Mouse (Mus musculus): Measurements from ENCODE around the gene Gtsf1. TPM values are rescaled to one million over a fixed set of nuclear protein-coding genes. Genes with fewer than 3 reads are reported as not detected.
A peak's percentile ranks its signal among the peaks of the same experiment; 100 is the strongest.
"Not testable (repeated sequence)": the region's sequence is repeated elsewhere in the genome, so short reads cannot be mapped to it uniquely, and the experiment has no call there.

The Gtsf1 gene
- polyA plus RNA-seq, 1 experiment from 2014 or later: not detected

GRCm38 (mm10) chr15:103448369-103448768, 18.1 kb upstream of the Gtsf1 start, which contains the start of gene Gtsf2:
Gene Gtsf2, minus strand, starts transcription at chr15:103448469.
- WGBS: 29% methylated on average over 3 of the region's 3 CpGs
- Histone ChIP-seq H3K9ac (no peak within 1 kb of the TSS), H3K27ac (no peak within 1 kb of the TSS), H3K27me3 (ENCODE audit: control insufficient read depth, insufficient read depth, low read length) (no peaks in the 10 kb centered on the region), H3K4me2 (replicated peaks) (no peak within 1 kb of the TSS), H3K9me3 (ENCODE audit: control insufficient read depth, low read length) (no peaks in the 10 kb centered on the region), H3K4me3 (replicated peaks; ENCODE audit: low read length) (no peak within 1 kb of the TSS), H3K4me1 (replicated peaks; ENCODE audit: control insufficient read depth, insufficient read depth, low read length) (no peaks in the 10 kb centered on the region), H3K36me3 (replicated peaks; ENCODE audit: control insufficient read depth, insufficient read depth) (no peaks in the 10 kb centered on the region)
- DNase-seq (ENCODE audit: low spot score) (no peak), ATAC-seq (ENCODE audit: low FRiP score) (no peak)

DNA sequence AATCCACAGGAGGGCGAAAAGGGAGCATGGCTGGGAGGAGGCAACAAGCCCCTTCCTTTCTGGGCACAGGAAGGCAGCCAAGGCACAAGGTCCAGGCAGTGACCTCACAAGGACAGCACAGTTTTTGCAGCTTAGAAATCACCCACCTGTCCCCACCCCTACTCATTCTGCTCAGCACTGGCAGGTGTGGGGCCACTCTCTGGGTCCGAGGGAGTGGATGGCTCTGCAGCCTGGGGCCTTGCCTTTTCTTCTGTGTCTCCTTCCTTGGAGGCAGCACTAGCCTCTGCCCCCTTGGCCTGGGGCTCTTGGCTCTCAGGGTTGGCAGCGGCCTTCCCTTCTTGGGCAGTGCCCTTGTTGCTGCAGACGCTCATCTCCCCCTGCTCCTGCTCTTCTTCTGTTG, 15.7 kb upstream of the Gtsf1 start:
- 88% methylated on average over 4 of the region's 4 CpGs for WGBS

DNA sequence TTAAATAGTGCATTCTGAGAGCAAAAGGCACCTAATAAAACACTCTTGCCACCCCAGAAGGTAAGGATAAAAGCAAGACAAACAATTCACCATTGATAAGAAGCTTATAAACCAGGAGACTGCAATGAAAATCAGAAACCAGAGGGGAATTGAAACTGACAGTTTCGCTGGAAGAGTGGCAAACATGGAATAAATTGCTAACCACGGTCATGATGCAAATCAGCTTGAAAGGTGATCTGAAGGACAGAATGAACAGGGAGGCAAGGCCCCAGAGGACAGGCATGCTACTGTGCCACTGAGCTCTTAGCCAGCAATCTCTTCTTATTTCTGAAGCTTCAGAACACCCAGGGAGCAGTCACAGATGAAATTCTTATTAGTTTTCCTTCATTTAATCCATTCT, 3.3 kb downstream of the Gtsf1 start:
- H3K27ac ChIP-seq: peak overlapping the region; percentile 51; the same call in 1 of the 2 replicates
- H3K27me3 ChIP-seq (ENCODE audit: control insufficient read depth, insufficient read depth, low read length): no peaks in the 10 kb centered on the region
- no peak overlapping the region for H3K9ac ChIP-seq
- no peaks in the 10 kb centered on the region for H3K9me3 ChIP-seq (ENCODE audit: control insufficient read depth, low read length)
- 0 out of 2 replicates have a peak, but pooled peaks cover 3% of the 10 kb centered on the region for H3K4me1 ChIP-seq (replicated peaks; ENCODE audit: control insufficient read depth, insufficient read depth, low read length)
- H3K4me2 ChIP-seq (replicated peaks): no peak overlapping the region
- DNase-seq (ENCODE audit: low spot score) (peak; percentile 25), ATAC-seq (ENCODE audit: low FRiP score) (no peak)
- WGBS: 32% methylated on average over 2 of the region's 2 CpGs
- no peak overlapping the region for H3K4me3 ChIP-seq (replicated peaks; ENCODE audit: low read length)
- H3K36me3 ChIP-seq (replicated peaks; ENCODE audit: control insufficient read depth, insufficient read depth): no peaks in the 10 kb centered on the region

More for the DNA sequence above, 15.7 kb upstream of the Gtsf1 start:
- not testable (repeated sequence) for DNase-seq (ENCODE audit: low spot score); H3K9ac ChIP-seq; H3K4me3 ChIP-seq (replicated peaks; ENCODE audit: low read length); H3K36me3 ChIP-seq (replicated peaks; ENCODE audit: control insufficient read depth, insufficient read depth); H3K9me3 ChIP-seq (ENCODE audit: control insufficient read depth, low read length); H3K4me1 ChIP-seq (replicated peaks; ENCODE audit: control insufficient read depth, insufficient read depth, low read length); H3K27ac ChIP-seq; H3K27me3 ChIP-seq (ENCODE audit: control insufficient read depth, insufficient read depth, low read length); ATAC-seq (ENCODE audit: low FRiP score); H3K4me2 ChIP-seq (replicated peaks)

GRCm38 (mm10) chr15:103405586-103405985, 24.7 kb downstream of the Gtsf1 start:
- H3K27ac ChIP-seq; H3K4me2 ChIP-seq (replicated peaks); H3K9ac ChIP-seq; H3K4me1 ChIP-seq (replicated peaks; ENCODE audit: control insufficient read depth, insufficient read depth, low read length); H3K9me3 ChIP-seq (ENCODE audit: control insufficient read depth, low read length); H3K27me3 ChIP-seq (ENCODE audit: control insufficient read depth, insufficient read depth, low read length); H3K36me3 ChIP-seq (replicated peaks; ENCODE audit: control insufficient read depth, insufficient read depth); ATAC-seq (ENCODE audit: low FRiP score); DNase-seq (ENCODE audit: low spot score); H3K4me3 ChIP-seq (replicated peaks; ENCODE audit: low read length): not testable (repeated sequence)
- 87% methylated on average over 2 of the region's 3 CpGs for WGBS

DNA sequence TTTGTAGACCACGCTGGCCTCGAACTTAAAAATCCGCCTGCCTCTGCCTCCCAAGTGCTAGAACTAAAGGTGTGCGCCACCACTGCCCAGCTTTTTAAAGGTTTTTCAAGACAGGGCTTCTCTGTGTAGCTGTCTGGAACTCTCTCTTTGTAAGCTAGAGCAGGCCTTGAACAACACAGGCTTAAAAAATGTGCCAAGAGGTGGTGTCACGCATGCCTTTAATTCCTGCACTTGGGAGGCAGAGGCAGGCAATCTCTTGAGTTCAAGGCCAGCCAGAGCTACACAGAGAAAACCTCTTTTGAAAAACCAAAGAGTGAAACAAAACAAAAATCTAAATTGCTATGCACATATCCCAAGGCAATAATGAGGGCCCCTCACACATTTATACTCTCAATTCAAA, 28.9 kb downstream of the Gtsf1 start:
- H3K9me3 ChIP-seq (ENCODE audit: control insufficient read depth, low read length): no peaks in the 10 kb centered on the region
- ATAC-seq (ENCODE audit: low FRiP score): no peak
- WGBS: 94% methylated on average over 5 of the region's 5 CpGs

DNA sequence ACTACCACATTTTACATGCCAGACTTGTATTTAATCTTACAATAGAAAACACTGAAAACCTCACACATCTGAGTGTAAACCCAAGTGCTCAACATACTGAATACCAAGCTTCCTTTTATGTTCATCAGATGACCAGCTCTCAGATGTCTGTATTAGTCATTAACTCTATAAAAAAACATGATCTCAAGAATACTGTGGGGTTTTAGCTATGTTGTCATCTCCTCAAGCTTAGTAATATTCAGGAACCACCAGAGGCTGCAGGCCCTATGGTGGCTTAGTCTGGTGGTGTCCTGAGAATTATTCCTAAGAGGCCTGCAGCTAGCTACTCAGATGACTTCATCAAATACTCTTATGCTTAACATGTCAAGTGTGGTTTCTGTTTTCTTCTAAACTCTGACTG, 36.7 kb downstream of the Gtsf1 start:
- no peaks in the 10 kb centered on the region for H3K9me3 ChIP-seq (ENCODE audit: control insufficient read depth, low read length)
- no peaks in the 10 kb centered on the region for H3K36me3 ChIP-seq (replicated peaks; ENCODE audit: control insufficient read depth, insufficient read depth)
- DNase-seq (ENCODE audit: low spot score) (no peak), ATAC-seq (ENCODE audit: low FRiP score) (no peak)
- H3K27me3 ChIP-seq (ENCODE audit: control insufficient read depth, insufficient read depth, low read length): no peaks in the 10 kb centered on the region
- no peak overlapping the region for H3K4me3 ChIP-seq (replicated peaks; ENCODE audit: low read length)
- no peak overlapping the region for H3K9ac ChIP-seq
- no peak overlapping the region for H3K4me2 ChIP-seq (replicated peaks)
- no peaks in the 10 kb centered on the region for H3K4me1 ChIP-seq (replicated peaks; ENCODE audit: control insufficient read depth, insufficient read depth, low read length)
- H3K27ac ChIP-seq: no peak overlapping the region

More for the DNA sequence above, 28.9 kb downstream of the Gtsf1 start:
- DNase-seq (ENCODE audit: low spot score): no peak
- no peak overlapping the region for H3K9ac ChIP-seq
- no peak overlapping the region for H3K4me2 ChIP-seq (replicated peaks)
- H3K27ac ChIP-seq: no peak overlapping the region
- no peaks in the 10 kb centered on the region for H3K36me3 ChIP-seq (replicated peaks; ENCODE audit: control insufficient read depth, insufficient read depth)
- H3K4me1 ChIP-seq (replicated peaks; ENCODE audit: control insufficient read depth, insufficient read depth, low read length): no peaks in the 10 kb centered on the region
- H3K27me3 ChIP-seq (ENCODE audit: control insufficient read depth, insufficient read depth, low read length): no peaks in the 10 kb centered on the region
- H3K4me3 ChIP-seq (replicated peaks; ENCODE audit: low read length): no peak overlapping the region

- Histone ChIP-seq H3K27me3 (ENCODE audit: control insufficient read depth, insufficient read depth, low read length) (no peaks in the 10 kb centered on the region), H3K9ac (no peak overlapping the region), H3K4me3 (replicated peaks; ENCODE audit: low read length) (no peak overlapping the region), H3K9me3 (ENCODE audit: control insufficient read depth, low read length) (no peaks in the 10 kb centered on the region), H3K4me1 (replicated peaks; ENCODE audit: control insufficient read depth, insufficient read depth, low read length) (no peaks in the 10 kb centered on the region), H3K4me2 (replicated peaks) (no peak overlapping the region), H3K36me3 (replicated peaks; ENCODE audit: control insufficient read depth, insufficient read depth) (no peaks in the 10 kb centered on the region), H3K27ac (no peak overlapping the region)
- ATAC-seq (ENCODE audit: low FRiP score) (no peak), DNase-seq (ENCODE audit: low spot score) (no peak)
- WGBS: 58% methylated on average over 4 of the region's 4 CpGs
These were observed 41.6 kb downstream of the Gtsf1 start for GRCm38 (mm10) chr15:103388556-103389145.

DNA sequence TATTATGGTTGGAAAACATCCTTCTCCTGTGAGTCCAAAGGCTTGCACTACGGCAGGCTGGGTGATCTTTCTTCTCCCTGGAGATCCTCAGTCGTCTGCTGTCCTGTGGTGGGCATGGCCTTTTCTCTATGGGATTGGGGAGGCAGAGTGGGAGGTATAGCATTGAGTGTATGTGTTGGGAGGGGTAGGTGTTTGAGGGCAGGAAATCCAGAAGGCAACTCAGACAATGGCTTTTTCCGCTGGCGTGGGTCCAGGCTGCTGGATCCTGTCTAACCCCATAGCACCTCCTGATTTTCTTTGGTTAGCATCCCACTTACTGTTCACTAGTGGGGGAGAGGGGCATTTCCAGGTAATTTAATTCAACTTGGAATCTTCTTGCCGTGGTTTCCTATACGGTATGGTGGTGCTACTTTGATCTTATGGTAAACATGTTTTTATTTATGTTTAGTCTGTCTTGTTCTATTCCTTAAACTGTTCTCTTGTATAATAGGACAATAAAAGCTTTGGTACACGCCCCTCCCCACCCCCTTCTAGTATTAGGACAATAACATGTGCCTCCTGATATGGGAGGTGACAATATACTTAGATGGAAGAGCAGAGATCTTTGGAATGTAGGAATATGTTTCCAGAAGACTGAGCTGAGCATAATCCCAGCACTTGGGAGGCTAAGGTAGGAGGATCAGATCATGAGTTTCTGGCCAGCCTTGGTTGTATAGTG, 46.3 kb downstream of the Gtsf1 start:
- DNase-seq (ENCODE audit: low spot score) (no peak), ATAC-seq (ENCODE audit: low FRiP score) (no peak)
- Histone ChIP-seq H3K9me3 (ENCODE audit: control insufficient read depth, low read length) (no peaks in the 10 kb centered on the region), H3K4me2 (replicated peaks) (no peak overlapping the region), H3K4me3 (replicated peaks; ENCODE audit: low read length) (no peak overlapping the region), H3K36me3 (replicated peaks; ENCODE audit: control insufficient read depth, insufficient read depth) (no peaks in the 10 kb centered on the region), H3K27me3 (ENCODE audit: control insufficient read depth, insufficient read depth, low read length) (no peaks in the 10 kb centered on the region), H3K27ac (no peak overlapping the region), H3K4me1 (replicated peaks; ENCODE audit: control insufficient read depth, insufficient read depth, low read length) (no peaks in the 10 kb centered on the region), H3K9ac (no peak overlapping the region)
- WGBS: 72% methylated on average over 7 of the region's 7 CpGs

DNA sequence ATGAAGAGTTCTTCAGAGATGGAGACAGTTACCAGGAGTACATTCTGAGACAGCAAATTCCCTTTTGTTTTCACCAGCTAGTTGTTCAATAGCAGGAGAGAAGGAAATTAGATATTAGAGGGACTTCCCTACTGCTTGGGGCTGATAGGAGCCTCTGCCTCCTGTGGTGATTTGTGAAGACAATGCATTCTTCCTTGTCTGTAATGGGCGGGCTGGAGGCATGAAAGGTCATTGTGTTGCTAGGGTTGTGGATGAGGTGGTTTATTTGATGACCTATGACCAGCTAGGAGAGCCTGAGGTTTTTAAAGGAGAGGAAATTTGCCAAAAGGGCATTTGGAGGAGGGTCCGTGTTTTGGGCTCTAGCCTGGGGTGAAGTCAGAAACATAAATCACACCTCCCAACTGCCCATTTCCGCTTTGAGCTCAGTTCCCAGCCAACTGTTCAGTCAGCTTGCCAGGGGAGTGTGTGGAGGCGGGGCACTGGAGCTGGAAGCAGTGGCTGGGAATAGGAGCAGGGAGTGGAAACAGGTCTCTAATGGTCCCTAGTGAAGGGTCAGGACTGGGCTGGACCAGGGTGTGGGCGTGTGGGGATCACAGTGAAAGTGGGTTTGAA, 47.4 kb downstream of the Gtsf1 start:
- no peaks in the 10 kb centered on the region for H3K4me1 ChIP-seq (replicated peaks; ENCODE audit: control insufficient read depth, insufficient read depth, low read length)
- no peaks in the 10 kb centered on the region for H3K27me3 ChIP-seq (ENCODE audit: control insufficient read depth, insufficient read depth, low read length)
- WGBS: 29% methylated on average over 5 of the region's 5 CpGs
- no peak overlapping the region for H3K4me2 ChIP-seq (replicated peaks)
- H3K9me3 ChIP-seq (ENCODE audit: control insufficient read depth, low read length): no peaks in the 10 kb centered on the region
- H3K4me3 ChIP-seq (replicated peaks; ENCODE audit: low read length): no peak overlapping the region
- no peak for DNase-seq (ENCODE audit: low spot score)
- no peak overlapping the region for H3K27ac ChIP-seq
- ATAC-seq (ENCODE audit: low FRiP score): no peak
- H3K36me3 ChIP-seq (replicated peaks; ENCODE audit: control insufficient read depth, insufficient read depth): no peaks in the 10 kb centered on the region
- H3K9ac ChIP-seq: no peak overlapping the region

Data from hindbrain, embryonic 14.5 days (tissue).